Mouse (Mus musculus) embryonic facial prominence, embryonic 10.5 days (tissue): Measurements from ENCODE around the gene 4930430A15Rik. TPM values are rescaled to one million over a fixed set of nuclear protein-coding genes. Genes with fewer than 3 reads are reported as not detected.

Experiments used
- DNase-seq: peaks from one replicate; pipeline ENCODE4 v3.0.0-alpha.2; 2017; ENCODE audit warnings: low spot score
- H3K27ac ChIP-seq: fragments of 300-500 bp; sonication (generic); replicated peaks from 2 replicates; pipeline ENCODE4 v1.5.1; 2016; ENCODE audit warnings: mild to moderate bottlenecking
- H3K27me3 ChIP-seq: fragments of 300-500 bp; sonication (generic); replicated peaks from 2 replicates; pipeline ENCODE4 v1.6.1; 2016; ENCODE audit warnings: low read depth, mild to moderate bottlenecking; ENCODE audit not compliant: poor library complexity, severe bottlenecking
- H3K36me3 ChIP-seq: fragments of 300-500 bp; sonication (generic); replicated peaks from 2 replicates; pipeline ENCODE4 v1.6.1; 2016; ENCODE audit warnings: mild to moderate bottlenecking, moderate library complexity
- H3K4me1 ChIP-seq: fragments of 300-500 bp; sonication (generic); 2 replicates; pipeline ENCODE4 v1.6.1; 2016
- H3K4me3 ChIP-seq: fragments of 300-500 bp; sonication (generic); 2 replicates; pipeline ENCODE4 v1.5.1; 2016; ENCODE audit warnings: mild to moderate bottlenecking, moderate library complexity
- H3K9me3 ChIP-seq: fragments of 300-500 bp; sonication (generic); 2 replicates; pipeline ENCODE4 v1.6.1; 2016; ENCODE audit warnings: mild to moderate bottlenecking
- WGBS: fragments of 180-500 bp; shearing (Covaris S2); methylation state at CpG from one replicate; pipeline ENCODE4 v1.1.7; 2016; 5-methylcytosine and 5-hydroxymethylcytosine counted together
- polyA plus RNA-seq: library from polyadenylated mRNA; unstranded; fragments of >200 nt; fragmentation: Nextera tagmentation; extraction: Ambion mirVana; gene quantifications from 2 replicates; pipeline ENCODE4 v1.2.1, GENCODE M21; 2016

The 4930430A15Rik gene
- polyA plus RNA-seq: not detected in 2 replicates

DNA sequence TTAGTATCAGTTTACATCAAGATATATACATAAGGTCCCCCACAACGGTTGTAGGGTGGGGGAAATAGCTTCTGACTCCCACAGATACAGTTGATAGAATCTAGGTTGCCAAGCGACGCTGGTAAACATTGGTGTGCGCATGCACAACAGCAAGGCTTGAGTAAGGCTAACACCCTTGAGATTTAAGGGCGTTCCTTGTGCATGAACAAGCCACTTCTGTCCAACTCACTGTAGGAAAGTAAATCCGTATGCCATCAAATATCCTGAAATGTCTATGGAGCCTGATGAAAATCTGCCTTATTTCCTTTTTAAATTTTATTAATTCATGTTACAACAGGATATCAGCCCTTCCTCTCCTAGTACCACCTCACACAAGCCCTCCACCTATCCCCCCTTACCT, at the start of gene 4930430A15Rik:
4930430A15Rik (minus strand) TSS at position 101 of the 400 bp plus-strand sequence.
- 87% methylated on average over 6 of the region's 6 CpGs for WGBS
- Histone ChIP-seq H3K9me3 (no peaks in the 10 kb centered on the region), H3K27me3 (no peaks in the 10 kb centered on the region), H3K36me3 (no peaks in the 10 kb centered on the region), H3K27ac (no peak within 1 kb of the TSS), H3K4me1 (no peaks in the 10 kb centered on the region), H3K4me3 (no peak within 1 kb of the TSS)
- DNase-seq: no peak

GRCm38 (mm10) chr2:111274006-111274405, 44.6 kb upstream of the 4930430A15Rik start, which contains the start of gene Olfr1277:
Gene Olfr1277 (minus strand): TSS chr2:111274106.
- Histone ChIP-seq H3K9me3 (no peaks in the 10 kb centered on the region), H3K36me3 (no peaks in the 10 kb centered on the region), H3K27ac (no peak within 1 kb of the TSS), H3K4me1 (no peaks in the 10 kb centered on the region), H3K4me3 (no peak within 1 kb of the TSS), H3K27me3 (no peaks in the 10 kb centered on the region)
- 83% methylated on average over 2 of the region's 2 CpGs for WGBS
- DNase-seq: no peak

DNA sequence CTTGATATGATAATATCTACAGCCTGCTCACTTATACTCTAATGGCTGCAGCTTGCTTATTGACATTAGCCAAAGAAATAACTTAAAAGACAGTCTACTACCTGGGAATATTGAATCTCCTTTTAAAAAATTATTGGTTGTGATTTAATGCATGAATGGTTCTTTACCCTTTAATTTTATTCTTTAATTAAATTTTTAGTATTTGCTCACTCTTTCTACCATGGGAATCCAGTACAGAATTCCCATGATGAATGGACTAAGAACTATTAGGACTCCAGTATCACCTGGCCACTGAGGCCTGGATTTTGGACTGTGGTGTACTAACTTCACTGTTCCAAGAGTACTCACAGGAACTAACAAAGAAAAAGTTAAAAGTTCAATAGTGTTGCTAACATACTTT, 24.8 kb upstream of the 4930430A15Rik start, which contains the start of gene Olfr1276:
Olfr1276 (plus strand) TSS at position 301 of the 400 bp plus-strand sequence.
- Histone ChIP-seq H3K36me3 (no peaks in the 10 kb centered on the region), H3K27me3 (no peaks in the 10 kb centered on the region), H3K27ac (no peak within 1 kb of the TSS), H3K4me1 (no peaks in the 10 kb centered on the region), H3K9me3 (no peaks in the 10 kb centered on the region), H3K4me3 (no peak within 1 kb of the TSS)
- no peak for DNase-seq

DNA sequence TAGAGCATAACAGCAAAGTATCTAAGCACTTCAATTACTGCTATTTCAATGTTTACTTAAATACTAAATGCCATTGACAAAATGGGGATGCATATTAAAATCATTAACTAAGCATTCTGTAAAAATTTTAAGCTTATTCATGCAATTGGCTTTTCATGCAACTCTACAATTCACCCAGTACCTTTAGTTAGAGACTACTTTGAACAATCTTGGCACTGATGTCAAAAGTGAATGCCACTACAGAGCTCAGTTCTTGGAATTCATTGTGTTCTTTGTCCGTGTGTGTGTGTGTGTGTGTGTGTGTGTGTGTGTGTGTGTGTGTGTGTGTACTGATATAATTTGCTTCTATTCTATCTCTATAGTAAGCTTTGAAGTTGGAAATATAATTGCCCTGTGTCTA, 5.8 kb upstream of the 4930430A15Rik start, which contains the start of gene Olfr1275:
Olfr1275 (minus strand) TSS at position 101 of the 400 bp plus-strand sequence.
- Histone ChIP-seq H3K36me3 (no peaks in the 10 kb centered on the region), H3K4me1 (no peaks in the 10 kb centered on the region), H3K27me3 (no peaks in the 10 kb centered on the region), H3K4me3 (no peak within 1 kb of the TSS), H3K27ac (no peak within 1 kb of the TSS), H3K9me3 (no peaks in the 10 kb centered on the region)
- no peak for DNase-seq
- WGBS: 89% methylated on average over 1 of the region's 1 CpGs

DNA sequence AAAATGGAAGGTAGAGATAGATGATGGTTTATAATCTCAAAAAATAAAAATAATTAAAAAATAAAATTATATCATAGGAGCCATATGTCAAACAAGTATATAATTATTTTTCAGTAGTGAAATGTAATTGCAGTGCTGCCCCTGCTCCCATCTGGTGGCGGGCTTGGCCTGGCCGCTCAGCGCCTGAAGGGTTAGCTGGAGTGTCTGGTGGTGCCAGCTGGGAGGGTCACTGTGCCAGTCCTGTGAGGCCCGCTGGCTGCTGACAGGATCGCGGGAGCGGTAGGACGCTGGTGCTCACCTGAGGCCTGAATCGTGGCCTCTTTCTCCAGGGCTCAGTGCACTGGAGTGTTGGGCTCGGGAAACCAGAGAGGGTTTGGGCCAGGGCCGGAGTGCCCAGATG, 47.3 kb downstream of the 4930430A15Rik start:
- no peak for DNase-seq
- 0 out of 2 replicates have a peak, but pooled peaks cover 3% of the 10 kb centered on the region for H3K9me3 ChIP-seq
- WGBS: 91% methylated on average over 11 of the region's 11 CpGs
- H3K36me3 ChIP-seq: no peaks in the 10 kb centered on the region
- H3K4me3 ChIP-seq: no peak overlapping the region
- no peak overlapping the region for H3K27ac ChIP-seq
- H3K4me1 ChIP-seq: no peaks in the 10 kb centered on the region
- H3K27me3 ChIP-seq: no peaks in the 10 kb centered on the region

GRCm38 (mm10) chr2:111152836-111153235, 76.6 kb downstream of the 4930430A15Rik start, which contains the start of gene Gm15130:
Gene Gm15130 (minus strand): TSS chr2:111152936.
- DNase-seq: no peak
- Histone ChIP-seq H3K27me3 (no peaks in the 10 kb centered on the region), H3K4me3 (no peak within 1 kb of the TSS), H3K36me3 (no peaks in the 10 kb centered on the region), H3K27ac (no peak within 1 kb of the TSS), H3K4me1 (no peaks in the 10 kb centered on the region), H3K9me3 (no peaks in the 10 kb centered on the region)
- 82% methylated on average over 2 of the region's 2 CpGs for WGBS

DNA sequence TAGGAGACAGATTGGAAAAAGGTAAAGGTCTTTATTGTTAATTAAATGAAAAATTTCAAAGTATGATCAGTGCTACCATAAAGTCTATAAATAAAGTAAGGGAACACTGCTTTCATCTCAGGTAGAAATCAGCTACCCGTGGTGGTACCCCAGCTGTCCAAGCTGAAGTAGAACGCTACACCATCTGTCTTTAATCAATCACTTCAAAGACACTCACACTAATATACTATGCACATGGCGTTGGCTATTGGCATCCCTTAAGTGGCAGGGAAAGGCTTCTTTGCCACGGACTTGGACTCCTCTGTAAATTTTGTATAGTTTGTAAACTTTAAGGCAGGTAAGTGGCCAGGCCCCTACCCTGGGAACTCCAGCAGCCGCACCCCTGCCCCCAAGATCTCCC, 93.7 kb downstream of the 4930430A15Rik start:
- no peak overlapping the region for H3K4me3 ChIP-seq
- no peaks in the 10 kb centered on the region for H3K4me1 ChIP-seq
- H3K36me3 ChIP-seq: no peaks in the 10 kb centered on the region

More for the DNA sequence above, 93.7 kb downstream of the 4930430A15Rik start:
- DNase-seq: no peak
- no peaks in the 10 kb centered on the region for H3K9me3 ChIP-seq
- no peaks in the 10 kb centered on the region for H3K27me3 ChIP-seq
- 62% methylated on average over 5 of the region's 5 CpGs for WGBS
- no peak overlapping the region for H3K27ac ChIP-seq

Other genes starting within 250 kb of the 4930430A15Rik start
- gene Gm13941, start 123.6 kb downstream of the 4930430A15Rik start, polyA plus RNA-seq: not detected in 2 replicates
- not detected in 2 replicates for gene Gm15130, start 76.7 kb downstream of the 4930430A15Rik start, polyA plus RNA-seq
- gene Olfr1275, start 5.7 kb upstream of the 4930430A15Rik start, polyA plus RNA-seq: not detected in 2 replicates
- gene Olfr1276, start 24.9 kb upstream of the 4930430A15Rik start, polyA plus RNA-seq: not detected in 2 replicates
- not detected in 2 replicates for gene Olfr1277, start 44.5 kb upstream of the 4930430A15Rik start, polyA plus RNA-seq
- gene Olfr1278, start 60.5 kb upstream of the 4930430A15Rik start, polyA plus RNA-seq: not detected in 2 replicates
- not detected in 2 replicates for gene Olfr1279, start 71.0 kb upstream of the 4930430A15Rik start, polyA plus RNA-seq
- not detected in 2 replicates for gene Olfr1280, start 84.4 kb upstream of the 4930430A15Rik start, polyA plus RNA-seq
- gene Olfr1281, start 96.9 kb upstream of the 4930430A15Rik start, polyA plus RNA-seq: not detected in 2 replicates
- gene Olfr1282, start 106.5 kb upstream of the 4930430A15Rik start, polyA plus RNA-seq: not detected in 2 replicates
- gene Olfr1283, start 137.2 kb upstream of the 4930430A15Rik start, polyA plus RNA-seq: not detected in 2 replicates
- gene Olfr1284, start 145.9 kb upstream of the 4930430A15Rik start, polyA plus RNA-seq: not detected in 2 replicates
- gene Olfr1286, start 193.5 kb upstream of the 4930430A15Rik start, polyA plus RNA-seq: not detected in 2 replicates
- gene Olfr1287, start 219.5 kb upstream of the 4930430A15Rik start, polyA plus RNA-seq: not detected in 2 replicates
- gene Olfr1288, start 244.5 kb upstream of the 4930430A15Rik start, polyA plus RNA-seq: not detected in 2 replicates